Mouse (Mus musculus) adrenal gland, postnatal 36 days (tissue): ENCODE measurements around the gene Ylpm1. TPM values are rescaled to one million over a fixed set of nuclear protein-coding genes. Genes with fewer than 3 reads are reported as not detected.

Experiments used
- DNase-seq, 2 experiments: peaks; one replicate each; pipeline ENCODE4 v3.0.0; 2021; ENCODE audit warnings: mixed read lengths in 1 of 2
- long read RNA-seq, 2 experiments: library from polyadenylated mRNA; stranded (forward); transcript quantifications; one replicate each; pipeline ENCODE4 v2.0.0; 2021; ENCODE audit warnings: borderline sequencing depth in 2 of 2
- total RNA-seq, 2 experiments: library from RNA; stranded (reverse); gene quantifications; 2 replicates each; pipeline ENCODE4 v1.2.3; 2021

Ylpm1 gene
- 10 to 100 TPM; 48.5 to 52.1 TPM for total RNA-seq
- long read RNA-seq, experiment 1, partial matches to known transcripts, result 0 of 1 reads
- long read RNA-seq, experiment 1, other reads (novel, unspliced or antisense), result 1 of 1 reads
- long read RNA-seq, experiment 2, result 0 reads

DNA sequence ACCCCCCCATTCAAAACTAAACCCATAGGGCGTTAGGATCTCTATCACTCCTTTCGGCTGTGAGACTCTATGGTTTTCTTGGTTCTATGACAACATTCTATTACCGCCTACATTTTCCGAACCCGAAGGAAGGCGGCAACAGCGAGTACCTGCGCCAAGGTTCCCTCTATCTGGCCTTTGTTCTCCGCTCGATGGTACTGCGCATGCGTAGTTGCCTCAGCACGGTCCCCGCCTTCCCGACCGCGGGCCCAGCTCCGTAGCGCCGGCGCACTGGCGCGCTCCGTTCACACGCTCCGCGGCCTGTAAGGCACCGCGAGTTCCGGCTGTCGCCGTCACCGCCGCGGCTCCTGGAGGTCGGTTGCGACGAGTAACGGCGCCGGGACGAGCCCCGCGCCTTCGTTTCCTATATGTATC is at the start of gene Ylpm1:
TSS of gene Ylpm1 (plus strand) at position 239 of the 414 bp plus-strand sequence.
- peak; percentile 97 to 98 for DNase-seq

- peak in 1 of 2 experiments; percentile 24 for DNase-seq
Measured at GRCm38 (mm10) chr12:84947894-84948583, 48.1 kb upstream of the Ylpm1 start.

- DNase-seq, result no peak
Measured at GRCm38 (mm10) chr12:84948584-84949285, 47.4 kb upstream of the Ylpm1 start.

- peak in 1 of 2 experiments; percentile 34 for DNase-seq
Measured at GRCm38 (mm10) chr12:84950763-84951162, 45.4 kb upstream of the Ylpm1 start.

DNA sequence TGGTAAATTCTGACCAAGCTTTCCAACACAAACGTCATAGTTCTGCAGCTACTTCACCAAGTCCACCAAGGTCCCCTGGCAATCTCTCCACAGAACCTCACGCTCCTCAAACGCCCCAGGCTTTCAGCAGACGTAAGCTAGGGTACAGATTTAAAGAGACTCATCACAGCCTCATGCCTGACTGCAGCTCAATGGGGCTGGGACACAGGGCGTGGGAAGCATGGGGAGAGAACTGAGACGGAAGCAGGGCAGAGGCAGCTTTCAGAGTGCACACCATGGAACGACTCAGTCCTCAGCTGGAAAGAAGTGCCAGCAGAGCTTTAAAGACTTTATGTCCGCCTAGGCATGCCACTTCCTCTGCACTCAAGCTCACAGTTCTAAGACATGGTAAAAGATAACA is 44.6 kb upstream of the Ylpm1 start:
- DNase-seq, result no peak

DNA sequence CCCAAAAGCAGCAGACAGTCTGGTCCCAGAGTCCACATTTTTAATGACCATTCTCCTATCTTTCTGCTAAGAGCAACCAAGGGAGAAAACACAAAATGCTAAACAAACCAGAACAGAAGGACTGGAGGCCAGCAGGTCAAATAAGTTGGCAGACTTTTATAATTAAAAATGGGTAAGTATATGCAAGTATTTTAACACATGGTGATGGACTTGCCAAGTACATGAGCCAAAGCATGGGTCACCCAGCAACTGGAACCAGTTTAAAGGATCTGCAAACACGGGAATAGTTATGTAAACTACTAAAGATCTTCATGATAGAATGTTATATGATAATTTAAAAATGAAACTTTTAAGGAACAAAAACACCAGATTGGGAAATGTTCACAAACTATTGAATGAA is 43.8 kb upstream of the Ylpm1 start:
- no peak for DNase-seq

- DNase-seq, result no peak
Measured at GRCm38 (mm10) chr12:84956317-84956716, 39.8 kb upstream of the Ylpm1 start.

DNA sequence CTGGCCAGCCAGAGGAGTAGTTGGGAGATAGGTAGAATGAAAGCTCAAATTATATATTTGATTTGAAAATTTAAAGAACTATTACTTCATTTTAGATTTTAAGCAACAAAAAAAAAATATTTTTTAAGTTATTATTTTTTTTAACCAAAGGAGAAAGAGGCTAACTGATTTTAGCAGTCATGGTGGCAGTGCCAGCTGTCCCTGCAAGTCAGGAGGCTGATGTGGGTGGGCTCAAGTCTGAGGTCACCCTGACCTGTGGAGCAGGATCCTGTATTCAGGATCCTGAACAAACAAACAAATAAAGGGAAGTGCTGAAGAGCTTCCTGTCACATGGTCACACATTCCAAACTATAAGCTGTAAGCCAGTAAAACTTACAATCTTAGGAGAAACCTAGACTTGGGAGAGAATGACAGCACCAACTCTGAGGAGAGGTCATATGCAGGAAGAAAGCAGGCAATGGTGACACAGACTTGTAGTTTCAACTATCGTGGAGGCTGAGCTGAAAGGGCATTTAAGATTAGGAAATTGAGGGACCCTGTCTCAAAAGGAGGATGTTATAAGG is 37.2 kb upstream of the Ylpm1 start:
- DNase-seq, result no peak

- DNase-seq, result no peak
Measured at GRCm38 (mm10) chr12:84962606-84963005, 33.5 kb upstream of the Ylpm1 start.

DNA sequence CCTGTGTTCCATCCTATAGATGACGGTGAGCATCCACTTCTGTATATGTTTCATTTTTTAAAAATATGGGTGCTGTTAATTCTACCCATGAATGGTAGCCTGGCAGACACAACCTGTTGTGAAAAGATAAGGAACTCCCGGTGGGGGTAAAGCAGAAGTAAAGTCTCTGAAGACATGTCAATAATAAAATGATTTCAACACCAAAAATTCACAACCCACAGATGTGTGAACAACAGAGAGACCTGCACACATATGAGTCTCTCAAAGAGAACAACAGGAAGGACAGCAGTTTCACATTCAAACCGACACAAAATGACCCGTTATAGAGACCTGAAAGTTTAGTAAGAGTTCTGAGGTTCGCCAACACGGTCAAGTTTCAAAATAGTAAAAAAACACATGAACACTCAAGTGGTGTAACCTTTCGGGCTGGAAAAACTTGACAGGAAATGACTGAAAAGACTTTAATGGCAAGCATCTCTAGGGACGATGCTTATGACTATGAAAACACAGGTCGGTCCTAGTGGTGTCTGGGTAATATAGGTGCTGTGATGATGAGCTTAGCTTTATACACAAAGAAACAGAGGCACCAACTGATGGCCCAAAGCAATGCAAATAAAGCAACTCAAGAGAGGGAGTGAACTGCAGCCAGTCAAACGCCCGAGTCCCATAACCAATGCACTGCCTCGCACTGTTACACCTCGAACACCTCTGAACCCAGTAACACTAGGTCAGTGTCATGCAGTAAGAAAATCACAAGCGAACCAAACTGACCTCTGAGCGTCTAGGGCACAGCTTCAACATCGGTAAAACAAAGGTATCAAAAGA is 27.1 kb upstream of the Ylpm1 start:
- DNase-seq, result no peak

- DNase-seq, result no peak
Measured at GRCm38 (mm10) chr12:84969656-84970427, 26.3 kb upstream of the Ylpm1 start.

DNA sequence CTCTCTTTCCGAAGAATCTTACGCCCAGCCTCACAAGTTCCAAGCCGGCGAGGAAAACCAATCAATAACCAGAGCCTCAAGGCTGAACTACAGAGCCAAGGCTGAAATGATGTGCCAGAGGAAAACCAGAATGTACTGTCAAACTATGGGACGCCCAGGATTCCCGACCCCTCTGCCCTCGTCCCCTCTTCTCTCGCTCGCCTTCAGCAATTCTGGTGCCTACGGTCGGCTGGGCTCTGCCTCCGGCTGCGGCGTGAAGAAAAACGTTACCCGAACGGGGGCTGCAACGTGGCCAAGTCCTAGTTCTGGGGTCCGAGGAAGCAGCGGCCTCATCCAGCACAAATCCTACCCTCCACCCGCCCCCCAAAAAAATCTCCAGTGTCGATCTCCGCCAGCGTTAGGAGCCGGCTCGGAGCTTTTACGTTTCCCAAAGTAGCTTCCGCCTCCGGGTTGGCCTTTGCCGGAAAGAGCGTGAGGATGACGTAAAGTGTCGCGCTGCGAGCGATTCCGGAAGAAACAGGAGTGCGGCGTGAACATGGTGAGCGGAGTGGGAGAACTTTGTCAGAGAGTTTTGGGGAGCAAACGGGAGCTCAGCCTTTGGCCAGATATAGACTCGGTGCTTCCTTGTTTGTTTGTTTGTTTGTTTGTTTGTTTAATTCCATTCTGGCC is 25.6 kb upstream of the Ylpm1 start, which contains the start of the genes Fcf1 and Arel1:
TSS of gene Fcf1 (plus strand) at position 470 of the 669 bp plus-strand sequence.
TSS of gene Arel1 (minus strand) at position 473 of the 669 bp plus-strand sequence.
- peak; percentile 91 to 92 for DNase-seq

DNA sequence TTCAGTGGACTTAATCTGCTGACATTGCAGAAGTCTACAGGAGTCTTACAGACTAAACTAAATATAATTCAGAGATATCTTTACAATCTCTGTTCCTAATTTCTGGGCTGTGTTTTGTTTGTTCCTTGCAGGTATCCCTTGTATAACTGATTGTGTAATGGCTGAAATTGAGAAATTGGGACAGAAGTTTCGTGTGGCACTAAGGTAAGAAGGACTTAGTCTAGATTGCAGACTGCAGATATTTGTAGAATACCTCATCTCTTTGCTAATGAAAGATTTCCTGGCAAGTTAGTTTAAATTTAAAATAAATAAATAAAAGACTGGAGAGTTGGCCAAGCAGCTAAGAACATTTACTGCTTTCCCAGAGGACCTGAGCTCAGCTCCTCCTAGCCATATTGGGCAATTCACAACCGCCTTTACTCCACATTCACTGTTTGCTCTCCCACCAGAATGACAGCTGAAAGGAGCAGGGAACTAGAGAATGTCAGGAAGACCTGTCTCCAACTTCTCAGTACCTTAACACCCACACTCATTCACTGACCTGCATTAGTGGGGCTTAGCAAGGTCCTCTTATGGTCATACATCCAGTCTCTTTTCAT is 16.8 kb upstream of the Ylpm1 start:
- DNase-seq, result no peak

DNA sequence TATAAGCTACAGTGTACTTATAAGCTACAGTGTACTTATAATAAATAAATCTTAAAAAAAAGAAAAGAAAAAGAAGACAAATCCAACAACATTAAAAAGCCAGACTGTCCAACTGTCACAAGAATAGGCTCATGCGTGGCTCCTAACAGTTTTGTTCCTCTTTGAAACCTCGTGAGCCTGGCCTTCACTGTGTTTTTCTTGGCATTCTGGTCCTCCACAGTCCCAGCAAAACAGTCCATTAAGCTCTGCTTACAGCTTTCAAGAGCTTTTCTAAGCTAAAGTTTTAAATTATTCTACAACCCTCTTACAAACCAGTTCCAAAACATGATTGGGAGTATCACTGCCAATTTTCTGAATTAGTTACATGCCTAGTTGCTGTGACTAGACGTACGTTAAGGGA is 6.7 kb upstream of the Ylpm1 start:
- peak; percentile 34 to 56 for DNase-seq

DNA sequence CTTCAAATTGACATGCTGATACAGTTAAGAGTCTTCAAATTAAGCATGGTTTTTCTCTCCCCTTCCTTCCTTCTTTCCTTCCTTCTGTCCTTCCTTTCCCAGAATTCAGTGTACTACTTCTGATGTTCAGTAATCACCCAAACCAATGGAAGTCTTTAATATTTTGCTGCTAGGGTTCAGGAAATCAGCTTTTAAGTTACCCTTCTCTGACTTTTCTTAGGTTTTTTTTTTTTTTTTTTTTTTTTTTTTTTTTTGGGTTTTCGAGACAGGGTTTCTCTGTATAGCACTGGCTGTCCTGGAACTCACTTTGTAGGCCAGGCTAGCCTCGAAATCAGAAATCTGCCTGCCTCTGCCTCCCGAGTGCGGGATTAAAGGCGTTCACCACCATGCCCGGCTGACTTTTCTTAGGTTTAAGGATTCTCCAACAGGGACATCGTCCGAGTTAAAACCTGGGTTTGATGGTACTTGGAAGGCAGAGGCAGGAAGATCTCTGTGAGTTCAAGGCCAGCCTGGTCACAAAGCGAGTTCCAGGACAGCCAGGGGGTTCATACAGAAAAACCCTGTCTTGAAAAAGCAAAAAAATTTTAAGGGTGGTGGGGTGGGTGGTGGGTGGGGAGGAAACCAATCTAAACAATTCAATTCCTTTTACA is 884 bp upstream of the Ylpm1 start:
- no peak for DNase-seq

DNA sequence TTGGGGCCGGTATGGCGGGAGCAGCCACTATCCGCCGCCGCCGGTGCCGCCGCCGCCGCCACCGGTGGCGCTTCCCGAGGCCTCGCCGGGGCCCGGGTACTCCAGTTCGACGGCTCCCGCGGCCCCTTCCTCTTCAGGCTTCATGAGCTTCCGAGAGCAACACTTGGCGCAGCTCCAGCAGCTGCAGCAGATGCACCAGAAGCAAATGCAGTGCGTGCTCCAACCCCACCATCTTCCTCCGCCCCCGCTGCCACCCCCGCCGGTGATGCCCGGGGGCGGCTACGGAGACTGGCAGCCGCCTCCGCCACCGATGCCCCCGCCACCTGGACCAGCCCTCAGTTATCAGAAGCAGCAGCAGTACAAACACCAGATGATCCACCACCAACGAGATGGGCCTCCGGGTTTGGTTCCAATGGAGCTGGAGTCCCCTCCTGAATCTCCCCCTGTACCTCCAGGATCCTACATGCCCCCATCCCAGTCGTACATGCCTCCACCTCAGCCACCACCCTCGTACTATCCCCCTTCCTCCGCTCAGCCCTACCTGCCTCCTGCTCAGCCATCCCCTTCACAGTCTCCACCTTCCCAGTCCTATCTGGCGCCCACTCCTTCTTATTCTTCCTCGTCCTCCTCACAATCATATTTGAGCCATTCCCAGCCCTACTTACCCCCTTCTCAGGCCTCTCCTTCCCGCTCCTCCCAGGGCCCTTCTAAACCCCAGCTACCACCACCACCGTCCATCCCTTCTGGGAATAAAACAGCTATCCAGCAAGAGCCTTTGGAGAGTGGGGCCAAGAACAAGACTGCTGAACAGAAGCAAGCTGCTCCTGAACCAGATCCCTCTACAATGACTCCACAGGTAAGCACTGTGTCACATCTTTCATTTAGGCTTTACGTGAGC is 629 bp downstream of the Ylpm1 start:
- DNase-seq, result peak; percentile 51 to 64

- DNase-seq, result no peak
Measured at GRCm38 (mm10) chr12:84999053-84999452, 2.9 kb downstream of the Ylpm1 start.

DNA sequence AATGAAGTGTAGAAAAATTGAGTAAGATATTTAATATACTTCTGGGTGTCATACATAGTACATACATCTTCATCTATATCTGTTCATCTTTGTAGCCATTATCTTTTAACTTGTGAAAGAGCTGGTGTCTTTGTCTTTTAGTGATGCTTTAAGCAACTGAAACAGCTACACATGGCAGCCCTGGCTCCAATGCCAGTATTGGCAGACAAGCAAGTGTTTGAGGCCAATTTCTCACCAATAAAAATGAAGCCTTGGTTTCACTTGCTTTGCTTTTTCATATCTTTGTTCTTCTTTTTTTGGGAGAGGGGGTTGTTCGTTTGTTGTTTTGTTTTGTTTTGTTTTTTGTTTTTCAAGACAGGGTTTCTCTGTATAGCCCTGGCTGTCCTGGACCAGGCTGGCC is 10.1 kb downstream of the Ylpm1 start:
- DNase-seq, result no peak

DNA sequence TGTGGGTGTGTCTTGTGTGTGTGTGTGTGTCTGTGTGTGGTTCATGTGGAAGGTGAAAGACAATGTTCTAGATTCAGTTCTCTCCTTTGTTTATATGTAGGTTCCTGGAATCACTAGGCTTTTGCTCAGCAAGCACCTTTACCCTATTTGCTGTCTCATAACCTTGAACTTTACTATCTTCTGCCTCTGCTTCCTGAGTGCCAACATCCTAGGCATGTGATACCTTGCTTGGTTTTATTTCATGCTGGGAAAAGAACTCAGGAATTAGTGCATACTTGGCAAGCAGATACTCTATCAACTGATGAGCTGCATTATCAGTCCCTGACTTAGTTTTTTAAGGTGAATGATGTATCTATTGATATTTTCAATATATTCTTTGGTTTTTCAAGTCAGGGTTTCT is 10.9 kb downstream of the Ylpm1 start:
- DNase-seq, result no peak
